Mouse (Mus musculus): ENCODE results near the gene Gna11. TPM values are rescaled to one million over a fixed set of nuclear protein-coding genes. Genes with fewer than 3 reads are reported as not detected.
A peak's percentile ranks its signal among the peaks of the same experiment; 100 is the strongest.

Gene Gna11
- polyA plus RNA-seq, 1 experiment from 2014 or later = 28.3 TPM

- Histone ChIP-seq H3K4me3 (peak overlapping the region; percentile 73), H3K27me3 (replicated peaks) (peaks cover 8% of the 10 kb centered on the region; the same call in 1 of the 2 replicates), H3K27ac (peak overlapping the region; percentile 74), H3K4me2 (peak overlapping the region; percentile 96), H3K9me3 (replicated peaks) (no peaks in the 10 kb centered on the region), H3K9ac (peak overlapping the region; percentile 64), H3K36me3 (peaks cover 11% of the 10 kb centered on the region), H3K4me1 (peaks cover 69% of the 10 kb centered on the region)
- ATAC-seq = no peak
- 72% methylated on average over 38 of the region's 38 CpGs for WGBS (ENCODE audit: insufficient replicate concordance)
These were observed 46.4 kb downstream of the Gna11 start for GRCm38 (mm10) chr10:81498316-81499249.

GRCm38 (mm10) chr10:81497401-81498270 lies 47.4 kb downstream of the Gna11 start:
- no peaks in the 10 kb centered on the region for H3K9me3 ChIP-seq (replicated peaks)
- H3K4me2 ChIP-seq = peak overlapping the region; percentile 96
- ATAC-seq = 0 out of 2 replicates have a peak, but pooled peaks have one; percentile 7
- H3K4me1 ChIP-seq = peaks cover 66% of the 10 kb centered on the region
- peak overlapping the region; percentile 64 for H3K9ac ChIP-seq
- H3K4me3 ChIP-seq = peak overlapping the region; percentile 73
- 37% methylated on average over 17 of the region's 17 CpGs for WGBS (ENCODE audit: insufficient replicate concordance)
- peaks cover 21% of the 10 kb centered on the region for H3K36me3 ChIP-seq
- H3K27ac ChIP-seq = peak overlapping the region; percentile 74
- H3K27me3 ChIP-seq (replicated peaks) = no peaks in the 10 kb centered on the region

GRCm38 (mm10) chr10:81496969-81497368 lies 48.0 kb downstream of the Gna11 start:
- peaks cover 60% of the 10 kb centered on the region for H3K4me1 ChIP-seq
- peak overlapping the region; percentile 96 for H3K4me2 ChIP-seq
- H3K27ac ChIP-seq = peak overlapping the region; percentile 74
- peaks cover 28% of the 10 kb centered on the region for H3K36me3 ChIP-seq
- WGBS (ENCODE audit: insufficient replicate concordance) = 15% methylated on average over 4 of the region's 4 CpGs
- no peak for ATAC-seq
- peak overlapping the region; percentile 64 for H3K9ac ChIP-seq
- H3K9me3 ChIP-seq (replicated peaks) = no peaks in the 10 kb centered on the region
- H3K4me3 ChIP-seq = peak overlapping the region; percentile 73
- no peaks in the 10 kb centered on the region for H3K27me3 ChIP-seq (replicated peaks)

GRCm38 (mm10) chr10:81496264-81496901 lies 48.6 kb downstream of the Gna11 start, which contains the start of gene Ncln:
TSS of gene Ncln (minus strand) at chr10:81496392.
- under 1% methylated on average over 42 of the region's 45 CpGs for WGBS (ENCODE audit: insufficient replicate concordance)
- peak within 1 kb of the TSS; percentile 80 for H3K9ac ChIP-seq
- peaks cover 59% of the 10 kb centered on the region for H3K4me1 ChIP-seq
- H3K27me3 ChIP-seq (replicated peaks) = no peaks in the 10 kb centered on the region
- no peaks in the 10 kb centered on the region for H3K9me3 ChIP-seq (replicated peaks)
- ATAC-seq = peak; percentile 95
- peak within 1 kb of the TSS; percentile 73 for H3K4me3 ChIP-seq
- H3K27ac ChIP-seq = peak within 1 kb of the TSS; percentile 77
- peak within 1 kb of the TSS; percentile 96 for H3K4me2 ChIP-seq
- peaks cover 33% of the 10 kb centered on the region for H3K36me3 ChIP-seq

GRCm38 (mm10) chr10:81495616-81496263 lies 49.2 kb downstream of the Gna11 start:
- no peaks in the 10 kb centered on the region for H3K27me3 ChIP-seq (replicated peaks)
- under 1% methylated on average over 41 of the region's 41 CpGs for WGBS (ENCODE audit: insufficient replicate concordance)
- peak overlapping the region; percentile 96 for H3K4me2 ChIP-seq
- ATAC-seq = peak; percentile 21
- H3K27ac ChIP-seq = peak overlapping the region; percentile 77
- no peaks in the 10 kb centered on the region for H3K9me3 ChIP-seq (replicated peaks)
- H3K4me1 ChIP-seq = peaks cover 59% of the 10 kb centered on the region
- peaks cover 40% of the 10 kb centered on the region for H3K36me3 ChIP-seq
- H3K9ac ChIP-seq = peak overlapping the region; percentile 80
- H3K4me3 ChIP-seq = peak overlapping the region; percentile 73

GRCm38 (mm10) chr10:81495151-81495550 lies 49.8 kb downstream of the Gna11 start:
- WGBS (ENCODE audit: insufficient replicate concordance) = 49% methylated on average over 6 of the region's 6 CpGs
- peak overlapping the region; percentile 73 for H3K4me3 ChIP-seq
- no peaks in the 10 kb centered on the region for H3K27me3 ChIP-seq (replicated peaks)
- peak overlapping the region; percentile 77 for H3K27ac ChIP-seq
- H3K9ac ChIP-seq = peak overlapping the region; percentile 80
- H3K4me2 ChIP-seq = peak overlapping the region; percentile 96
- no peak for ATAC-seq
- H3K4me1 ChIP-seq = peaks cover 58% of the 10 kb centered on the region
- H3K36me3 ChIP-seq = peaks cover 46% of the 10 kb centered on the region
- H3K9me3 ChIP-seq (replicated peaks) = no peaks in the 10 kb centered on the region

- Histone ChIP-seq H3K36me3 (peaks cover 53% of the 10 kb centered on the region), H3K27ac (no peak overlapping the region; the same call in none of the 2 replicates), H3K9ac (peak overlapping the region; percentile 80), H3K9me3 (replicated peaks) (no peaks in the 10 kb centered on the region), H3K27me3 (replicated peaks) (no peaks in the 10 kb centered on the region), H3K4me1 (peaks cover 52% of the 10 kb centered on the region), H3K4me3 (peak overlapping the region; percentile 73), H3K4me2 (peak overlapping the region; percentile 96)
- WGBS (ENCODE audit: insufficient replicate concordance) = 60% methylated on average over 11 of the region's 11 CpGs
- ATAC-seq = no peak
These were observed 50.5 kb downstream of the Gna11 start for GRCm38 (mm10) chr10:81494260-81495041.

GRCm38 (mm10) chr10:81493601-81494220 lies 51.3 kb downstream of the Gna11 start:
- peaks cover 60% of the 10 kb centered on the region for H3K36me3 ChIP-seq
- 0 out of 2 replicates have a peak overlapping the region, but pooled peaks have one; percentile 80 for H3K9ac ChIP-seq
- WGBS (ENCODE audit: insufficient replicate concordance) = 76% methylated on average over 8 of the region's 8 CpGs
- peak overlapping the region; percentile 96; the same call in 1 of the 2 replicates for H3K4me2 ChIP-seq
- H3K4me3 ChIP-seq = no peak overlapping the region
- H3K4me1 ChIP-seq = peaks cover 44% of the 10 kb centered on the region
- H3K27me3 ChIP-seq (replicated peaks) = no peaks in the 10 kb centered on the region
- no peak overlapping the region for H3K27ac ChIP-seq
- ATAC-seq = no peak
- no peaks in the 10 kb centered on the region for H3K9me3 ChIP-seq (replicated peaks)

- Histone ChIP-seq H3K9me3 (replicated peaks) (no peaks in the 10 kb centered on the region), H3K9ac (no peak overlapping the region), H3K4me2 (no peak overlapping the region), H3K36me3 (peaks cover 70% of the 10 kb centered on the region), H3K27ac (no peak overlapping the region), H3K4me3 (no peak overlapping the region), H3K4me1 (peaks cover 34% of the 10 kb centered on the region), H3K27me3 (replicated peaks) (no peaks in the 10 kb centered on the region)
- ATAC-seq = no peak
- 85% methylated on average over 11 of the region's 11 CpGs for WGBS (ENCODE audit: insufficient replicate concordance)
These were observed 52.3 kb downstream of the Gna11 start for GRCm38 (mm10) chr10:81492606-81493240.

GRCm38 (mm10) chr10:81491018-81491417 lies 54.0 kb downstream of the Gna11 start:
- ATAC-seq = no peak
- no peak overlapping the region for H3K4me2 ChIP-seq
- H3K9ac ChIP-seq = no peak overlapping the region
- H3K9me3 ChIP-seq (replicated peaks) = no peaks in the 10 kb centered on the region
- H3K27me3 ChIP-seq (replicated peaks) = no peaks in the 10 kb centered on the region
- peaks cover 86% of the 10 kb centered on the region for H3K36me3 ChIP-seq
- H3K27ac ChIP-seq = no peak overlapping the region
- H3K4me1 ChIP-seq = peaks cover 24% of the 10 kb centered on the region
- WGBS (ENCODE audit: insufficient replicate concordance) = 89% methylated on average over 9 of the region's 9 CpGs
- no peak overlapping the region for H3K4me3 ChIP-seq

Data from liver, embryonic 12.5 days (tissue).